Mouse (Mus musculus): ENCODE results near the gene Supt3.

Gene Supt3

DNA sequence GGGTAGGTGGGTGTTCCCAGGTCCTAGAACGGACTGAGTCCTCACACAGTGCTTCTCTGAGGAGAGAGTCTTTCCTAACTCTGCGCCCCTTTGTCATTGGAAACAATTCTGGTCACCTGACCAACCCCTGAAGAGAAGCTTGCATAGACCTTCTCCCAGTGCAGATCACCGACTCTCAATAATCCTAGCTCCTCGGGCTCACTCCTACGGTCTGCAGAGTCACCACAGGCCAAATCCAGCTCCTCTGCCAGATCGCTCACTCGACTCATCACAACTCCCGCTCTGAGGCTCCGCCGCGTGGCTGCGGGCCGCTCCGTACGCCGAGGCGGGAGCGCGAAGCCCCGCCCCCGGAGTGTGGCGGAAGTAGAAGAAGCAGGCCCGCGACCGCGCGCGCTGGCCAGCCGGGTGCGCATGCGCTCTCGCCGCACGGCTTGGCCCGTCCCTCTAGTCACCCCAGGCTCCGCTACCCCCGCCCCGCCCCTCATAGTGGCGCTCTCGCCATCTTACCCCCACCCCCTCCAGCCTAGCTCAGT is at the start of gene Supt3:
Supt3 (plus strand) TSS at position 415 of the 533 bp plus-strand sequence.
- DNase-seq = peak; percentile 97

- no peak for DNase-seq
Observed at GRCm38 (mm10) chr17:44727675-44728074, 49.3 kb upstream of the Supt3 start.

DNA sequence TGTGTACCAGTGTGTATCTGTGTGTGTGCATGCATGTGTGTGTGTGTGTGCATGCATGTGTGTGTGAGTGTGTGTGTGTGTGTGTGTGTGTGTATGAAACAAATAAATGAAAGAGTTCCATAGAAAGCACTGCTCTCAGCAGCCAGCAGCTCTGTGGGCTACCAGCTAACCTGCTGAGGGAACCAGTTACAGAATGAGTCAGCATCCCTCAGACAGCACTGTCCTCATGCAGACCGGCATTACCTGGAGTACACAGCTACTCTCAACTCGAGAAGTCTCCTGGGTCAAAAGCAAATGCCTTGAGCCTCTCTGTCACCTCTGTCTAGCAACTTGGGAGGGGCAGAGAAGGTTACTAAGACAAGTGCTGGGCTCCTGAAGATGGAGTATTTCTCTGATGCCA is 48.5 kb upstream of the Supt3 start:
- no peak for DNase-seq

DNA sequence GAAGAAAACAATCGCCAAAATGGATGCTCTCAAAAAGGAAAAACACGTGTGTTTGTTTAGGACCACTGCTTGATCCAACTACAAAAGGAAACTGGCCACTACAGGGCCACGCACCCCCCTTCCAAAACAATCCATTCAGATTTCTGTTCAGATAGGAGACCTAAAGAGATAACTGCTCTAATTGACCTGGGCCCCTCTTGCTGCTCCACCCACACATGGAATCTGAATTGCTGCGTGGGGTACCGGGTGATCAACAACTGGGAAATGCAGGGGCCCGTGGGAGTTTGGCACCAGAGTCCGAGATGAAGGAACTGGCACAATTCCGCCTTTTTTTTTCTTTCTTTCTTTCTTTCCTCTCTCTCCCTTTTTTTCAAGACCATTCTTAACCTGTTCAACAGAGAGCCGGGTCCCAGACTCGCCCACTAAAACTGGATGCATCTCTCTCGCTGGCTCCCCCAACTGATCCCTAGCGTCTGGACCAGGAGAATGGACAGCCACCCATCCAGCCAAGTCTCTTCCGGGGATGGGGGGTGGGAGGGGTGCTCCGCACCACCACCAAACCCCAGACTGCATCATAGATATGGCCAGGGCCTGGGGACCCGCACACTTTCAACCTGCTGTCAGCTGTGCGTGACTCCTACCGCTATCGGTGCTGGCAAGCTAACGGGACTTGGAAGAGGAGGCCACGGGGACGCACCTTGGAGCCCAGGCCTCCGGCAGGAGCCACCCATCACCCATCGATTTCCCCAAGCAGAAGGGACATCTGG is 43.2 kb upstream of the Supt3 start:
- DNase-seq = no peak

- DNase-seq = peak; percentile 46
Observed at GRCm38 (mm10) chr17:44734501-44735222, 42.3 kb upstream of the Supt3 start.

GRCm38 (mm10) chr17:44735223-44735990 is 41.5 kb upstream of the Supt3 start:
- DNase-seq = peak; percentile 66

- DNase-seq = peak; percentile 79
Observed at GRCm38 (mm10) chr17:44735991-44736561, 40.9 kb upstream of the Supt3 start.

GRCm38 (mm10) chr17:44737275-44738120 is 39.5 kb upstream of the Supt3 start:
- peak; percentile 41 for DNase-seq

DNA sequence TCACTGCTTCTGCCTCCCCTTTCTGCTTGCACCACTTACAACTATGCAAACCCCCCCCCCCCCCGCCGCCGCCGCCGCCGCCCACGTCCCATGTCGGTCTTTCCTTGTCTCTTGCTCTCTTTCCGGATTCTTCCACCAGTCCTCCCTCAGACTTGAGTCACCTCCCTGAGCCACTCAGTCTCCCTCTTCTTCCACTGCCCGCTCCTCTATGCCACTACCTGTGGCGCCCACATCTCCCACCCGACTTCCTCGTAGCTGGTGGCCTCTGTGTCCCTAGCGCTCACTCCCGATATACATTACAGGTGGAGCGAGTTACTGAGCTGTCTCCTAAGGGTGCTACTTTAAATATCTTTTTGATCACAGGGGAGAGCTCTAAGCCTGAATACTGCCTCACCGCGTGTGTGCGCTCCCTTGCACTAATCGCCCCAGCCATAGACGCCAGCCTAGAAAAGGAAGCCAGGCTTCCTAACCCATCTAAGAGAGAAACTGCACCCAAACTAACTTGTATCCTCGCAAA is 38.8 kb upstream of the Supt3 start:
- DNase-seq = no peak

DNA sequence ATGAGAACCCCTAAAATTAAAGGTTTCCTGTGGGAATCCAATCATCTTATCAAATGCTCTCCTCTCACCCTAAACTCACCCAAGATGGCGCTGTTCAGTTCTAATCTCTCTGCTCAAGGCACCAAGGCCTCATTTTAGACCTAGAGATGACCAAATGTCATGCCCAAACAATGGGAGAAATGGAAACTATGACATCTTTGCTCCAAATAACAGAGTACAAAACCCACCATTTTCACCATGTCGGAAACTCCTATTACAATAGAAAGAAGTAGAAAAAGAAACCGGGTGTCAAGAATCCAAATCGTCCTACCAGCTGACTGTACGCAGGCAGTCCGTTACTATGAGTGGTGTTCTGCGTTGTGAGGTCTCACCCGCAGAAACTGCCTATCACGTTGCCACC is 34.7 kb upstream of the Supt3 start:
- no peak for DNase-seq

DNA sequence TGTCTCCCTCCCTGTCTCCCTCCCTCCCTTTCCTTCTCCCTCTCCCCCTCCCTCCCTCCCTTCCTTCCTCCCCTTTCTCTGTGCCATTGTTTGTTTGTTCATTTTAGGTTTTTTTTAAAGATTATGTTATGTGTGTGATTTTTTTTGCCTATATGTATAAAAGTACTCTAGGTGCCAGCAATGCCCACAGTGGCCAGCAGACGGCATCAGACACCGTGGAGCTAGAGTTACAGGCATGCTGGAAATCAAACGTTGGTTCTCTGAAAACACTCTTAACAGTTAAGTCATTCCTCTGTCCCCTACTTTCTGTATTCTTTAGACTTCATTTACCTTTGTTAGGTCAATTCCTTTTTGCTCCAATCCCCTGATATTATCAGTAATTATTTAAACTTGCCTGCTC is 33.2 kb upstream of the Supt3 start:
- no peak for DNase-seq

- no peak for DNase-seq
Observed at GRCm38 (mm10) chr17:44745378-44745777, 31.6 kb upstream of the Supt3 start.

GRCm38 (mm10) chr17:44766318-44766717 is 10.6 kb upstream of the Supt3 start:
- no peak for DNase-seq

DNA sequence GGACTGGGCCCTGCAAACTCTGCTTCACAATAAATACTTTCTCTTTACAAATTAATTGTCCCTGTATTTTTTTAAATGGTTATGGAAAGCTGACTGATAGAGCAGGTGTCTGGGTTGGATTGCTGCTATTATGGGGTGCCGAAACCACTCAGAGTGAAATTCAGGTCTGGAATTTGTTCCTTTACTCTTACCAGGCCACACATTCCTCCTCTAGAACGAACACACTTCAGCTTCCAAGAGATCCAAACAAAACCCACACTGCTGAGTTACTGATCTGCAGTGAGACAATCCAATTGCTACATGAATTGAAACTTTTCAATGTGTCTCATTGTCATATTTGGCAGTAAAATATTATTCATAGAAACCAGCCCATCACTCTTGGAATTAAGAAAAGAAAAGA is 10.0 kb upstream of the Supt3 start:
- no peak for DNase-seq

GRCm38 (mm10) chr17:44767375-44767774 is 9.6 kb upstream of the Supt3 start:
- DNase-seq = no peak

GRCm38 (mm10) chr17:44768522-44768921 is 8.4 kb upstream of the Supt3 start:
- DNase-seq = no peak

- DNase-seq = no peak
Observed at GRCm38 (mm10) chr17:44770871-44771270, 6.1 kb upstream of the Supt3 start.

GRCm38 (mm10) chr17:44772576-44772975 is 4.4 kb upstream of the Supt3 start:
- no peak for DNase-seq

DNA sequence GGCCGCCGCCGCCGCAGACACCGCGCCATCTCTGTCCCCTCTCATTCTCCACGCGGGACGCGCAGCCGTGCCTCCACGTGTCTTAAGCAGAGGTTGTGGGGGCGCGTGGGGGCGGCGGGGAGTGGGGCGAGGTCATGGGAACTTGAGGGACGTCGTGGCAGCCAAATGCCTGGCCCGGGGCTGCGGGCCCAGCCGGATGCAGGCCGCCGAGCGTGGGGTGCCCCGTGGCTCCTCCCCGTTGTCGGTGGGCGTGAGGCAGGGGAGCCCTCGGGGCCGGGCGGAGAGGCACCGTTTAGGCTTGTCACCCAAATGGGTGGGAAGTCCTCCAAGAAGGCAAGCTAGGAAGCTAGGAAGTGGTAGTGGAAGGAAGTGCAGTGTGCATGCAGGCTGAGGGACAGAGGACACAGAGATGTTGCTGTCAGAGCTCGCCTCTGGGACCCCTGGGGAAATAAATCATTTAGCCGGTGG is 419 bp downstream of the Supt3 start:
- DNase-seq = peak; percentile 89

DNA sequence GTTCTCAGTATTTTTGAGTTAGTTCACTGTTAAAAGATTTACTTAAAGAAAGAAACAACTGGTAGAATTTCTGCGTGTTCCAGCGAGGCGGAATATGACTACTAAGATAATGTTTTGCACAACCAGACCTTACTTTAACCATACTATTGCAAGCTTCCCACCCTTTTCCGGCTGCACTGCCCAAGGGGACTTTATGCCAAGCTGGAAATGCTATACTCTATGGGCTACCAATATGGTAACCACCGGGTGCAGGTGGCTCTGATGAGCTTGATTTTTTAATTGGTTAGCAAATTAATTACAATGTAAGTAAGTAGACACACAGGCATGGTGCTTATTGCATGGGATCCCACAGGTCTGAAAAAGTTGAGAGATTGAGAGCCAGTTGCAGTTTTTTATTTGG is 1.2 kb downstream of the Supt3 start:
- peak; percentile 5 for DNase-seq

- no peak for DNase-seq
Observed at GRCm38 (mm10) chr17:44780353-44780752, 3.4 kb downstream of the Supt3 start.

DNA sequence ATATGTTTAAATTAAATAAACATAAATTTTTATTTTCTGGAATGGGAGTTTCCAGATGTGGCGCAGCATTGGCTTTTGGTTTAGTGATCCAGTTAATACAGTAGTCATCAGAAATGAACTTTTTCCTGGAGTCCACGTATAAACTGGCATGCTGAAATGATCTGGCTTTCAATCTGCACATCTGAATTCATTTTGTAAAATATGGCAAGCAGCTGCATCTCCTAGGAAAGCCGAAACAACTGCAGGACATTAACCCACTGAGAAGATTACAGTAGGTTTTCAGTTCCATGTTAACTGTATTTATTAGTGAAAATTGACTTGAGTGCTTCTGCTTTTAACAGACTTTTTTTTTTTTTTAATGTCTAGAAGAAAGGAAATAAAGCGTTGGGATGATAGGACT is 5.4 kb downstream of the Supt3 start:
- DNase-seq = no peak

Measured in thymus, postnatal 14 days (tissue).